Mouse (Mus musculus): ENCODE results near the gene Dgcr6. TPM values are rescaled to one million over a fixed set of nuclear protein-coding genes. Genes with fewer than 3 reads are reported as not detected.

Dgcr6 gene
- total and polyA plus RNA-seq, 2 experiments from 2014 or later, result 59.5 to 169 TPM

- ATAC-seq, result no peak; the same call in 1 of the 2 replicates
- no peaks in the 10 kb centered on the region for H3K4me1 ChIP-seq (ENCODE audit: insufficient read depth, low read length)
- no peak for DNase-seq (ENCODE audit: low spot score)
- no peaks in the 10 kb centered on the region for H3K36me3 ChIP-seq (ENCODE audit: insufficient read depth, low read length)
- H3K9ac ChIP-seq (replicated peaks; ENCODE audit: low read length), result no peak overlapping the region
- WGBS, result 74% methylated on average over 8 of the region's 8 CpGs
- no peaks in the 10 kb centered on the region for H3K9me3 ChIP-seq (ENCODE audit: low read length)
- H3K4me3 ChIP-seq (ENCODE audit: low read length), result no peak overlapping the region
- no peak for TF ChIP-seq CTCF (IDR thresholded peaks at IDR 0.05; ENCODE audit: low read depth)
- H3K27me3 ChIP-seq (ENCODE audit: insufficient read depth, low read length), result no peaks in the 10 kb centered on the region
- H3K27ac ChIP-seq, result no peak overlapping the region
- no peak overlapping the region for H3K4me2 ChIP-seq (ENCODE audit: low read depth, low read length)
These were observed 4.6 kb upstream of the Dgcr6 start for GRCm38 (mm10) chr16:18048071-18048470.

- no peaks in the 10 kb centered on the region for H3K9me3 ChIP-seq (ENCODE audit: low read length)
- H3K9ac ChIP-seq (replicated peaks; ENCODE audit: low read length), result no peak overlapping the region
- no peak overlapping the region for H3K27ac ChIP-seq
- TF ChIP-seq CTCF (IDR thresholded peaks at IDR 0.05; ENCODE audit: low read depth), result no peak
- no peaks in the 10 kb centered on the region for H3K4me1 ChIP-seq (ENCODE audit: insufficient read depth, low read length)
- 48% methylated on average over 7 of the region's 7 CpGs for WGBS
- H3K4me3 ChIP-seq (ENCODE audit: low read length), result no peak overlapping the region
- H3K4me2 ChIP-seq (ENCODE audit: low read depth, low read length), result no peak overlapping the region
- peak; percentile 46; the same call in 1 of the 2 replicates for ATAC-seq
- DNase-seq (ENCODE audit: low spot score), result no peak
- H3K36me3 ChIP-seq (ENCODE audit: insufficient read depth, low read length), result no peaks in the 10 kb centered on the region
- H3K27me3 ChIP-seq (ENCODE audit: insufficient read depth, low read length), result no peaks in the 10 kb centered on the region
These were observed 338 bp upstream of the Dgcr6 start for GRCm38 (mm10) chr16:18052322-18052721.

GRCm38 (mm10) chr16:18056215-18056614 is 3.6 kb downstream of the Dgcr6 start:
- DNase-seq (ENCODE audit: low spot score) (no peak), ATAC-seq (no peak)
- no peak overlapping the region for H3K9ac ChIP-seq (replicated peaks; ENCODE audit: low read length)
- no peaks in the 10 kb centered on the region for H3K4me1 ChIP-seq (ENCODE audit: insufficient read depth, low read length)
- no peak overlapping the region for H3K4me2 ChIP-seq (ENCODE audit: low read depth, low read length)
- no peaks in the 10 kb centered on the region for H3K9me3 ChIP-seq (ENCODE audit: low read length)
- H3K36me3 ChIP-seq (ENCODE audit: insufficient read depth, low read length), result no peaks in the 10 kb centered on the region
- WGBS, result 78% methylated on average over 2 of the region's 2 CpGs
- H3K4me3 ChIP-seq (ENCODE audit: low read length), result no peak overlapping the region
- H3K27ac ChIP-seq, result no peak overlapping the region
- TF ChIP-seq CTCF (IDR thresholded peaks at IDR 0.05; ENCODE audit: low read depth), result no peak
- no peaks in the 10 kb centered on the region for H3K27me3 ChIP-seq (ENCODE audit: insufficient read depth, low read length)

- H3K9me3 ChIP-seq (ENCODE audit: low read length), result no peaks in the 10 kb centered on the region
- no peak overlapping the region for H3K9ac ChIP-seq (replicated peaks; ENCODE audit: low read length)
- H3K4me3 ChIP-seq (ENCODE audit: low read length), result no peak overlapping the region
- H3K27ac ChIP-seq, result no peak overlapping the region
- no peaks in the 10 kb centered on the region for H3K36me3 ChIP-seq (ENCODE audit: insufficient read depth, low read length)
- H3K27me3 ChIP-seq (ENCODE audit: insufficient read depth, low read length), result no peaks in the 10 kb centered on the region
- DNase-seq (ENCODE audit: low spot score) (no peak), ATAC-seq (no peak)
- H3K4me2 ChIP-seq (ENCODE audit: low read depth, low read length), result no peak overlapping the region
- H3K4me1 ChIP-seq (ENCODE audit: insufficient read depth, low read length), result no peaks in the 10 kb centered on the region
- 66% methylated on average over 6 of the region's 6 CpGs for WGBS
- TF ChIP-seq CTCF (IDR thresholded peaks at IDR 0.05; ENCODE audit: low read depth), result no peak
These were observed 5.7 kb downstream of the Dgcr6 start for GRCm38 (mm10) chr16:18058331-18058731.

GRCm38 (mm10) chr16:18059243-18059642 is 6.6 kb downstream of the Dgcr6 start:
- Histone ChIP-seq H3K27me3 (ENCODE audit: insufficient read depth, low read length) (no peaks in the 10 kb centered on the region), H3K4me3 (ENCODE audit: low read length) (no peak overlapping the region), H3K4me1 (ENCODE audit: insufficient read depth, low read length) (no peaks in the 10 kb centered on the region), H3K9me3 (ENCODE audit: low read length) (no peaks in the 10 kb centered on the region), H3K36me3 (ENCODE audit: insufficient read depth, low read length) (no peaks in the 10 kb centered on the region), H3K4me2 (ENCODE audit: low read depth, low read length) (no peak overlapping the region), H3K9ac (replicated peaks; ENCODE audit: low read length) (no peak overlapping the region), H3K27ac (no peak overlapping the region)
- DNase-seq (ENCODE audit: low spot score) (no peak), ATAC-seq (no peak)
- no peak for TF ChIP-seq CTCF (IDR thresholded peaks at IDR 0.05; ENCODE audit: low read depth)
- WGBS, result 84% methylated on average over 10 of the region's 10 CpGs

GRCm38 (mm10) chr16:18061201-18061600 is 8.5 kb downstream of the Dgcr6 start:
- H3K36me3 ChIP-seq (ENCODE audit: insufficient read depth, low read length), result no peaks in the 10 kb centered on the region
- no peak overlapping the region for H3K4me2 ChIP-seq (ENCODE audit: low read depth, low read length)
- H3K9me3 ChIP-seq (ENCODE audit: low read length), result no peaks in the 10 kb centered on the region
- DNase-seq (ENCODE audit: low spot score), result no peak
- H3K27ac ChIP-seq, result no peak overlapping the region
- H3K4me1 ChIP-seq (ENCODE audit: insufficient read depth, low read length), result no peaks in the 10 kb centered on the region
- TF ChIP-seq CTCF (IDR thresholded peaks at IDR 0.05; ENCODE audit: low read depth), result no peak
- 70% methylated on average over 11 of the region's 11 CpGs for WGBS
- no peak overlapping the region for H3K4me3 ChIP-seq (ENCODE audit: low read length)
- H3K9ac ChIP-seq (replicated peaks; ENCODE audit: low read length), result no peak overlapping the region
- ATAC-seq, result no peak
- no peaks in the 10 kb centered on the region for H3K27me3 ChIP-seq (ENCODE audit: insufficient read depth, low read length)

- Histone ChIP-seq H3K4me1 (ENCODE audit: insufficient read depth, low read length) (peaks cover 16% of the 10 kb centered on the region; the same call in 1 of the 2 replicates), H3K9ac (replicated peaks; ENCODE audit: low read length) (peak overlapping the region; percentile 85), H3K27me3 (ENCODE audit: insufficient read depth, low read length) (no peaks in the 10 kb centered on the region), H3K36me3 (ENCODE audit: insufficient read depth, low read length) (peaks cover 23% of the 10 kb centered on the region), H3K27ac (peak overlapping the region; percentile 89), H3K4me2 (ENCODE audit: low read depth, low read length) (peak overlapping the region; percentile 63), H3K4me3 (ENCODE audit: low read length) (peak overlapping the region; percentile 79), H3K9me3 (ENCODE audit: low read length) (no peaks in the 10 kb centered on the region)
- DNase-seq (ENCODE audit: low spot score) (peak; percentile 96), ATAC-seq (peak; percentile 97)
- 0 out of 2 replicates have a peak, but pooled peaks have one; percentile 11 for TF ChIP-seq CTCF (IDR thresholded peaks at IDR 0.05; ENCODE audit: low read depth)
- 3% methylated on average over 78 of the region's 81 CpGs for WGBS
These were observed 13.7 kb downstream of the Dgcr6 start for GRCm38 (mm10) chr16:18066060-18067009.

Data from hindbrain, postnatal 0 days (tissue).